Mouse (Mus musculus) C2C12 (cell line): ENCODE measurements at regions not wholly inside any gene's neighbourhood (a gene's known extent, or its start where the extent isn't known, plus 50 kb on each side); places are given as distances from the start of the nearest gene placed in this dataset.

Source experiments
- CEBPB ChIP-seq: IDR thresholded peaks from one replicate; pipeline ENCODE4 v1.6.1; 2011; ENCODE audit warnings: low read depth, mild to moderate bottlenecking, control low read depth, moderate library complexity
- CTCF ChIP-seq: IDR thresholded peaks from one replicate; pipeline ENCODE4 v1.5.1; 2011; ENCODE audit not compliant: control insufficient read depth, insufficient read depth, insufficient read length
- MAX ChIP-seq: IDR thresholded peaks from one replicate; pipeline ENCODE4 v1.6.1; 2011; ENCODE audit warnings: mild to moderate bottlenecking, control low read depth
- MYOD1 ChIP-seq: IDR thresholded peaks from one replicate; pipeline ENCODE4 v1.6.1; 2011; ENCODE audit warnings: low read depth; ENCODE audit not compliant: control insufficient read depth, insufficient read length
- MYOG ChIP-seq: IDR thresholded peaks from one replicate; pipeline ENCODE4 v1.6.1; 2011; ENCODE audit not compliant: control insufficient read depth, insufficient read length; ENCODE audit errors: extremely low read depth
- USF1 ChIP-seq: IDR thresholded peaks from one replicate; pipeline ENCODE4 v1.6.1; 2011; ENCODE audit warnings: low read depth, mild to moderate bottlenecking, control low read depth, moderate library complexity

- TF ChIP-seq CTCF (no peak), MYOD1 (no peak), MYOG (no peak), MAX (no peak), USF1 (no peak), CEBPB (no peak)
These were observed 175.4 kb downstream of the Htr7 start for GRCm38 (mm10) chr19:35881810-35882485.
